Mouse (Mus musculus) left cerebral cortex, adult 6 months (tissue): ENCODE data around the gene Gm7694. TPM values are rescaled to one million over a fixed set of nuclear protein-coding genes. Genes with fewer than 3 reads are reported as not detected.

Experiments used
- long read RNA-seq, 2 experiments: library from polyadenylated mRNA; unstranded; transcript quantifications; one replicate each; pipeline ENCODE4 v2.0.0; 2019 to 2020
- polyA plus RNA-seq: library from polyadenylated mRNA; unstranded; fragments of <200 nt; fragmentation: Nextera tagmentation; gene quantifications from 2 replicates; pipeline ENCODE4 v1.2.3, GENCODE M21; 2021

Gene Gm7694
- 0.43 and 0.56 TPM in 2 replicates for polyA plus RNA-seq
- long read RNA-seq, experiment 1, partial matches to known transcripts, result 0 of 2 reads
- long read RNA-seq, experiment 1, other reads (novel, unspliced or antisense), result 2 of 2 reads
- long read RNA-seq, experiment 2, partial matches to known transcripts, result 0 of 1 reads
- long read RNA-seq, experiment 2, other reads (novel, unspliced or antisense), result 1 of 1 reads

GRCm38 (mm10) chr1:170306232-170306631, at the start of gene Gm7694:
TSS of gene Gm7694 (minus strand) at chr1:170306332.

GRCm38 (mm10) chr1:170308503-170308902, 2.4 kb upstream of the Gm7694 start, which contains the start of gene Spata46:
TSS of gene Spata46 (plus strand) at chr1:170308803.

GRCm38 (mm10) chr1:170277016-170277415, 29.1 kb downstream of the Gm7694 start, which contains the start of gene Sh2d1b1:
TSS of gene Sh2d1b1 (plus strand) at chr1:170277320.

Other genes starting within 250 kb of the Gm7694 start
- gene Ddr2, start 195.6 kb downstream of the Gm7694 start, polyA plus RNA-seq, result 3.3 and 8.9 TPM in 2 replicates
- gene Uap1, start 131.4 kb downstream of the Gm7694 start, polyA plus RNA-seq, result 23.8 and 53.3 TPM in 2 replicates
- gene Uhmk1, start 90.9 kb downstream of the Gm7694 start, polyA plus RNA-seq, result 12.1 and 25.8 TPM in 2 replicates
- not detected in 2 replicates for gene Sh2d1b2, start 73.6 kb downstream of the Gm7694 start, polyA plus RNA-seq
- not detected in 2 replicates for gene Sh2d1b1, start 29.0 kb downstream of the Gm7694 start, polyA plus RNA-seq
- not detected in 2 replicates for gene Spata46, start 2.5 kb upstream of the Gm7694 start, polyA plus RNA-seq